Mouse (Mus musculus): ENCODE results near the gene Pdzrn4. TPM values are rescaled to one million over a fixed set of nuclear protein-coding genes. Genes with fewer than 3 reads are reported as not detected.

Gene Pdzrn4
- polyA plus RNA-seq, 1 experiment from 2014 or later = 0.80 TPM

DNA sequence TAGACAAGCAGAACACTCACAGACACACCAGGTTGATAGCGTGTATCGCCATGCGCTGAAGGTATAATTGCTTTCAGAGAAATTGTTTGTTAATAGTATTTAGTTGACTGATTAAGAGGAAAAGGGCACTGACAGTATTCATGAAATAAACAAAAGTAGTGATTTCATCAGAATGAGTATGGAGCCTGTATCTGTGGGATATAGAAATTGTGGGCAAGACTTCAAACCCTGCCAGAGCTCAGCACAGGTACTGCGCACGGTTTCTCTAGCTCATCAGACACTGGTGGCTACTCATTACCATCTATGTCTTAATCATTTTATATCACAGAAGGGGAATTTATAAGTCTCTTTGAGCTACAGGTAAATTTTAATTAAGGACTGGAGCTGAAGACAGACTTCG, 19.5 kb downstream of the Pdzrn4 start:
- Histone ChIP-seq H3K27me3 (replicated peaks) (no peaks in the 10 kb centered on the region), H3K27ac (ENCODE audit: poor library complexity, severe bottlenecking) (no peak overlapping the region), H3K4me1 (replicated peaks) (no peaks in the 10 kb centered on the region), H3K36me3 (no peaks in the 10 kb centered on the region), H3K9me3 (replicated peaks) (no peaks in the 10 kb centered on the region), H3K4me3 (no peak overlapping the region), H3K4me2 (no peak overlapping the region), H3K9ac (no peak overlapping the region)
- no peak for ATAC-seq (ENCODE audit: insufficient number of reproducible peaks, low FRiP score)
- 89% methylated on average over 6 of the region's 6 CpGs for WGBS

DNA sequence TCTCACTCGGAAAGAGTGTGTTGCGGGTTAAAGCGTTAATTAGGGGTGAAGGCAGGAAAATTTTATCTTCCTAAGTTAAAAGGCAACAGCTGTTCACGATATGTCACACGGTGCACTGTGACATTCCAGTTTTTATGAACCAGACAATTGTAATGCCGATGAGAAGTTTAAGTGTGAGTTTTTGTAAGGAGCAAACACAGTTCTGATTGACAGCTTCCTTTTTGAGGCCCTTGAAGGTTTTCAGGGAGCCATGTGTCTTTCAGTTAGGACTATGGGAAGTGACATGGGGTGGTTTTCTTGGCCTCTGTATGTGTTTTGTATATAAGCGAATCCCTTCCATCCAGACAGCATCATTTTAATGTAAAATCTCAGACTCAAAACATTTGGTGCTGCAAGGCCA, 20.0 kb downstream of the Pdzrn4 start:
- Histone ChIP-seq H3K27me3 (replicated peaks) (no peaks in the 10 kb centered on the region), H3K27ac (ENCODE audit: poor library complexity, severe bottlenecking) (no peak overlapping the region), H3K9ac (no peak overlapping the region), H3K4me3 (no peak overlapping the region), H3K4me2 (no peak overlapping the region), H3K36me3 (no peaks in the 10 kb centered on the region), H3K9me3 (replicated peaks) (no peaks in the 10 kb centered on the region), H3K4me1 (replicated peaks) (no peaks in the 10 kb centered on the region)
- ATAC-seq (ENCODE audit: insufficient number of reproducible peaks, low FRiP score) = no peak
- WGBS = 63% methylated on average over 7 of the region's 7 CpGs

DNA sequence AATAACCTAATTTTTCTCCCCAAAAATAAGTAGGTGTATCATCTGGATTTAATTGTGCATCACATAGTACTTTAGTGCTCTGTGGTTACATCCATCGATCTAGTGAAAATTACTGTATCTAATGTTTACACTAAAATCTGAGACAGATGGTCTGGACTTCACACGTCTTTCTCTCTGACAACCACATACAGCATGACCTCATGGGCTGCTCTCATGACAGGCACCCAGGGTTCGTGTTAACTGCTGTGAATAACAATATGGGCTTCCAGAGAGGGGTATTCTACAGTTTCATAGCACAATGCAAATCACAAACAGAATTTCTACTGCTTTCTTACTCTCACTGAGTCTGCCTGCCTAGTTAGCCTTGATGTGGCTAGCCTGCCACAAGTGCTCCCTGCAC, 20.4 kb downstream of the Pdzrn4 start:
- Histone ChIP-seq H3K9me3 (replicated peaks) (no peaks in the 10 kb centered on the region), H3K27me3 (replicated peaks) (no peaks in the 10 kb centered on the region), H3K36me3 (no peaks in the 10 kb centered on the region), H3K27ac (ENCODE audit: poor library complexity, severe bottlenecking) (no peak overlapping the region), H3K9ac (no peak overlapping the region), H3K4me1 (replicated peaks) (no peaks in the 10 kb centered on the region), H3K4me3 (no peak overlapping the region), H3K4me2 (no peak overlapping the region)
- ATAC-seq (ENCODE audit: insufficient number of reproducible peaks, low FRiP score) = no peak
- WGBS = 45% methylated on average over 3 of the region's 3 CpGs

DNA sequence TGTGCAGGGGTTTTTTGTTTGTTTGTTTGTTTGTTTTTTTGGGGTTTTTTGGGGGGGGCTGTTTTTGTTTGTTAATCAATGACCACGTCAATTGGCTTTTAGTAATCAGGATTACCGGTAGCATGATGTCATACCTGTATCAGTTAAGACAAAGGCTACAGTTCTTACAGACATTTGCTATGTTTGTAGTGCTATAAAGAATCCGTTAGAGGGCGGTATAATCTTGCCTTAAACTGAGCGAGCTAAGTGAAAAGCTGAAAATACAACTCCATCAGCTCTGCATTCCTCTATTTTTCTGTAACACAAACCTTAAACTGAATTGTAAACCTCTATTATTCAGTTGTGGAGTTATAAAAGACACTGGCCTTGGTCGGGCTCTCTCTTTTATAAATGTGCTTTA, 37.9 kb downstream of the Pdzrn4 start:
- no peak overlapping the region for H3K27ac ChIP-seq (ENCODE audit: poor library complexity, severe bottlenecking)
- no peaks in the 10 kb centered on the region for H3K4me1 ChIP-seq (replicated peaks)
- ATAC-seq (ENCODE audit: insufficient number of reproducible peaks, low FRiP score) = no peak
- no peak overlapping the region for H3K4me2 ChIP-seq
- H3K9me3 ChIP-seq (replicated peaks) = no peaks in the 10 kb centered on the region
- H3K27me3 ChIP-seq (replicated peaks) = no peaks in the 10 kb centered on the region
- H3K9ac ChIP-seq = no peak overlapping the region
- H3K4me3 ChIP-seq = no peak overlapping the region
- no peaks in the 10 kb centered on the region for H3K36me3 ChIP-seq
- 7% methylated on average over 6 of the region's 6 CpGs for WGBS

DNA sequence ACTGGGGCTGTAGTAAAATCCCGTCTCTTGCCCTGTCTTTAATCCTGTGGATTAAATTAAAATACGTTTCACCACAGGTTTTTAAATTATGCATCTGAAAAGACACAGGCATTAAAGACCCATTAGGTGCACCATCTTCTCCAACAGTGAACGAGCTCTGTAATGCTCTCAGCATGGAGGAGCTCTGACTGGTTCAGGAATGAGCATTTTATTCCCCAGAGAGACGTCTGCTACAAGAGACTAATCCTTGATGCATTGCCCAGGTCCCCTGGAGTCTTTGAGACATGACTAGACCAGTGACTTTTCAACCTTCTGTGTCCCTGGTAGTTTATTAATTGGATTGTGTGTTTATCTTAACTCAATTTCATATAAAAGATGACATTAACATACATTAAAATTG, 38.6 kb downstream of the Pdzrn4 start:
- ATAC-seq (ENCODE audit: insufficient number of reproducible peaks, low FRiP score) = no peak
- 53% methylated on average over 4 of the region's 4 CpGs for WGBS
- no peaks in the 10 kb centered on the region for H3K9me3 ChIP-seq (replicated peaks)

DNA sequence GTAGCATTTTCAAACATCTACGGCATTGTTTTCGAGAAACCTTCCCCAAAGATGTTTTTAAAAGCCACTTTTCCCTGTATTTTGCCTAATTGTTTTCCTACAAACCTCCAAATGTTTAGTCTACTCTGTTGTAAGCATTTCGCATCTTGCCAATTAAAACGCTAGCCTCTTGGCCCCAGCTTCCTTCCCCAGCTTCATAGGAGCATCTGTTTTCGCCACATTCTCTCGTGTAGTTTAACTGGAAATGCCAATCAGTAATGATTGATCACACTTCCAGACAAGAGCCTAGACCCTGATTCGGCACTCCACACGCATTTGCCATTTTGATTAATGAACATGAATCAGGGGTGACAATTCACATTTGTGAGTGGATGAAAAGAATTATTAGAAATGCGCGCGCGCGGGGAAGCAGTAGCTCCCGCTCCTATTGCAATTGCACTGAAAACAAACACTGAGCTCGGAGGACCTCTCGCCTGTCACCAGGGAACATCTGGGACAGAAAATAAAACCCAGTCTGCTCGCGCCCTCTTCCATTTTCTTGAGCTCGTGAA, 45.0 kb downstream of the Pdzrn4 start:
- H3K9ac ChIP-seq = no peak overlapping the region
- H3K9me3 ChIP-seq (replicated peaks) = no peaks in the 10 kb centered on the region
- no peak overlapping the region for H3K4me2 ChIP-seq
- no peaks in the 10 kb centered on the region for H3K36me3 ChIP-seq
- no peaks in the 10 kb centered on the region for H3K27me3 ChIP-seq (replicated peaks)
- H3K27ac ChIP-seq (ENCODE audit: poor library complexity, severe bottlenecking) = no peak overlapping the region
- 76% methylated on average over 19 of the region's 19 CpGs for WGBS
- no peak overlapping the region for H3K4me3 ChIP-seq
- no peaks in the 10 kb centered on the region for H3K4me1 ChIP-seq (replicated peaks)
- no peak for ATAC-seq (ENCODE audit: insufficient number of reproducible peaks, low FRiP score)

More for the DNA sequence above, 38.6 kb downstream of the Pdzrn4 start:
- H3K36me3 ChIP-seq = no peaks in the 10 kb centered on the region
- H3K27me3 ChIP-seq (replicated peaks) = no peaks in the 10 kb centered on the region
- no peak overlapping the region for H3K4me3 ChIP-seq
- H3K27ac ChIP-seq (ENCODE audit: poor library complexity, severe bottlenecking) = no peak overlapping the region
- H3K4me2 ChIP-seq = no peak overlapping the region
- no peaks in the 10 kb centered on the region for H3K4me1 ChIP-seq (replicated peaks)
- no peak overlapping the region for H3K9ac ChIP-seq

DNA sequence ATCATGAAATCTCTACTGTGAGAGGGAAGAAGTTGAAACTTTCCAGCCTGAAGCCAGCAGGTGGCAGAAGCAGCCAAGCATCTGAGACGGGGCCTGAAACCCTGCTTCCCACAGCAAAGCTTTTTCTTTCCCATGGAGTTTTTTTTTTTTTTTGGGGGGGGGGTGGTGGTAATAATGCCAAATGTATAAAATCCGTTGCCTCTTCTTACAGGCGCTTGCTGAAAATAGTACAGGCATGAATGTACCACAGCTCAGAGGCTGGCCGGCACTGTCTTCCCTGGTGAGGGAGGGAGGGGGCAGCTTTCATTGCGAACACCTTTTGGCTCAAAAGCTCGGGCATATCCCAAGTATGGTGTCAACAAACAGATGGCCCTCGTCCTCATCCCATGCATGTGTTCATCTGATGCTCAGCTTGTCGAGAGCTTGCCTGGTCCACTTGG, 51.0 kb downstream of the Pdzrn4 start:
- Histone ChIP-seq H3K27me3 (replicated peaks) (no peaks in the 10 kb centered on the region), H3K9ac (no peak overlapping the region), H3K27ac (ENCODE audit: poor library complexity, severe bottlenecking) (no peak overlapping the region), H3K36me3 (no peaks in the 10 kb centered on the region), H3K4me3 (no peak overlapping the region), H3K4me1 (replicated peaks) (no peaks in the 10 kb centered on the region), H3K9me3 (replicated peaks) (0 out of 2 replicates have a peak, but pooled peaks cover 2% of the 10 kb centered on the region), H3K4me2 (no peak overlapping the region)
- no peak for ATAC-seq (ENCODE audit: insufficient number of reproducible peaks, low FRiP score)
- WGBS = 27% methylated on average over 8 of the region's 8 CpGs

DNA sequence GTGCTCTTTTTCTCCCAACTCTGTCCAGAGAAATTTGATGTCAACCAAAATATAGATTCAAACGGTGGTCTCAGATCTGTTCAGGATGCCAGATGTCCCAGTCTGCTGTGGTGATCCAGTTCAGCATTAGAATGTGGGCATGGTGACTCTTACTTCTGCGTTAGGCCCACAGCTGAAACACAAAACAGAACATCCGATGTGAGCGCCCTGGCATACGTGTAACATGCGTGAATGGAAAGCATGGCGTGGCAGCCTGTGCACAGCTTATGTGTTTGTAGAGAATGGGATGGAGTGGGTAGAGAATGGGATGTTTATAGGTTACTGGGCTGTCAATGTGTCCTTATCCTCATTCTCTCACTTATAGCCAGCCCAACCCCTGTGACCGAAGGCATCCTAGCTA, 52.4 kb downstream of the Pdzrn4 start:
- no peak overlapping the region for H3K27ac ChIP-seq (ENCODE audit: poor library complexity, severe bottlenecking)
- WGBS = 91% methylated on average over 8 of the region's 8 CpGs
- H3K9ac ChIP-seq = no peak overlapping the region
- no peaks in the 10 kb centered on the region for H3K36me3 ChIP-seq
- no peak for ATAC-seq (ENCODE audit: insufficient number of reproducible peaks, low FRiP score)
- no peaks in the 10 kb centered on the region for H3K4me1 ChIP-seq (replicated peaks)
- H3K27me3 ChIP-seq (replicated peaks) = no peaks in the 10 kb centered on the region
- no peak overlapping the region for H3K4me2 ChIP-seq
- H3K9me3 ChIP-seq (replicated peaks) = 0 out of 2 replicates have a peak, but pooled peaks cover 2% of the 10 kb centered on the region
- H3K4me3 ChIP-seq = no peak overlapping the region

DNA sequence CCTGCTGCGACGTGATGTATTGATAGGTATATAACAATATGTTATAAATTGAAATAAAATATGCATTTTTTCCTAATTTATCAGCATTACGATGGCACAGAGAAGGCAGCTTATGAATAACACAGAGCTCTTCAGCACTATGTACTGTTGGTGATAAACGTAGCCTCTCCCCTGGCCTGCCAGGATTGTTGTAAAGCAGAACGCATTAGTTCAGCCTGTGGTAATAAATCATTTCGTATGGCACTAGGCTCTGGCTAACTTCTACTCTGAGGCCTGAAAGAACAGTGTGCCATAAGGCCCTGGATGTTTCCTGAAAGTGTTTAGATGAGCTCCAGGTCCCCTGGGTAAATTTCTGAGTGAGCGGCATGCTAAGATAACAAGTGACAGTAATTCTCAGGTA, 55.9 kb downstream of the Pdzrn4 start:
- H3K4me3 ChIP-seq = no peak overlapping the region
- H3K4me1 ChIP-seq (replicated peaks) = no peaks in the 10 kb centered on the region
- no peak for ATAC-seq (ENCODE audit: insufficient number of reproducible peaks, low FRiP score)
- no peak overlapping the region for H3K27ac ChIP-seq (ENCODE audit: poor library complexity, severe bottlenecking)
- no peaks in the 10 kb centered on the region for H3K27me3 ChIP-seq (replicated peaks)
- no peaks in the 10 kb centered on the region for H3K36me3 ChIP-seq
- H3K9me3 ChIP-seq (replicated peaks) = peaks cover 7% of the 10 kb centered on the region; the same call in 1 of the 2 replicates
- no peak overlapping the region for H3K9ac ChIP-seq
- H3K4me2 ChIP-seq = no peak overlapping the region
- WGBS = 69% methylated on average over 7 of the region's 7 CpGs

DNA sequence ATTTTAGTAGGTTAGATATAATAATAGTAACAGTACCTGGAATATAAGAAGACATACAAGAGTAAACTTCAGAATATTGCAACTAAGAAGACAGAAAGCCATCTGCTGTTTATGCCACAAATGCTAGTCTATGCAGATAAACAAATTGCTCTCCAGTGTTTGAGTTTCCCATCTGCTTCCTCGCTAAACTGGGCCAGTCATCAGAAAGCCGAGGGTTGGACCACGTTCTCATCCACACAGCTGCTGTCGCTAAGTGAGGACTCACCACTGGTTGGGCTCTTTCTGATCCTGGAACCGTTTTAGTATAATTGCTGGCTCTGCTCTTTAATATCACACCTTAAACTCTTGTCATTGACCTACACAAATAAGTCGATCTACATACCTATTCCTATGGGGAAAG, 85.5 kb downstream of the Pdzrn4 start:
- Histone ChIP-seq H3K36me3 (no peaks in the 10 kb centered on the region), H3K27me3 (replicated peaks) (no peaks in the 10 kb centered on the region), H3K27ac (ENCODE audit: poor library complexity, severe bottlenecking) (no peak overlapping the region), H3K4me2 (no peak overlapping the region), H3K9me3 (replicated peaks) (no peaks in the 10 kb centered on the region), H3K9ac (no peak overlapping the region), H3K4me1 (replicated peaks) (no peaks in the 10 kb centered on the region), H3K4me3 (no peak overlapping the region)
- no peak for ATAC-seq (ENCODE audit: insufficient number of reproducible peaks, low FRiP score)
- WGBS = 74% methylated on average over 6 of the region's 6 CpGs

DNA sequence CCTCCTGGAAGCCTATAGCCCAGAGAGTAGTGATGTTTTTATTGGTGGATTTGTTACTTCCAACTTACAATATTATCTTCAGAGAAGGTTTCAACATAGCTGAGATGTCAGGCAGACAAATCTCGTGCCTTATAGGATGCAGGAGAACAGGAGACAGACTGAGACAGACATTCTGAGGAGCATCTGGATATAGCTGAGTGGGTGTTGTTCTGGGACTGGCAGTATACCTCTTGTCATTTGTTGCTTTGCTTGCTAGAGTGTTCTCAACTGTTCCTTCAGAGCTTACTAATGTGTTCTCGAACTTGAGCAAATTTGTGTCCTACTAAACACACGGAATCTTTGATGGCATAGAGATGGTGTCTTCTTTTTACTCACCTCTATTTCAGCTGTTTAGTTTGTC, 94.7 kb downstream of the Pdzrn4 start:
- H3K4me2 ChIP-seq = no peak overlapping the region
- no peak for ATAC-seq (ENCODE audit: insufficient number of reproducible peaks, low FRiP score)
- H3K27ac ChIP-seq (ENCODE audit: poor library complexity, severe bottlenecking) = no peak overlapping the region
- no peak overlapping the region for H3K4me3 ChIP-seq
- 65% methylated on average over 3 of the region's 3 CpGs for WGBS
- H3K9me3 ChIP-seq (replicated peaks) = no peaks in the 10 kb centered on the region
- H3K36me3 ChIP-seq = no peaks in the 10 kb centered on the region
- no peaks in the 10 kb centered on the region for H3K4me1 ChIP-seq (replicated peaks)
- H3K9ac ChIP-seq = no peak overlapping the region
- H3K27me3 ChIP-seq (replicated peaks) = no peaks in the 10 kb centered on the region

DNA sequence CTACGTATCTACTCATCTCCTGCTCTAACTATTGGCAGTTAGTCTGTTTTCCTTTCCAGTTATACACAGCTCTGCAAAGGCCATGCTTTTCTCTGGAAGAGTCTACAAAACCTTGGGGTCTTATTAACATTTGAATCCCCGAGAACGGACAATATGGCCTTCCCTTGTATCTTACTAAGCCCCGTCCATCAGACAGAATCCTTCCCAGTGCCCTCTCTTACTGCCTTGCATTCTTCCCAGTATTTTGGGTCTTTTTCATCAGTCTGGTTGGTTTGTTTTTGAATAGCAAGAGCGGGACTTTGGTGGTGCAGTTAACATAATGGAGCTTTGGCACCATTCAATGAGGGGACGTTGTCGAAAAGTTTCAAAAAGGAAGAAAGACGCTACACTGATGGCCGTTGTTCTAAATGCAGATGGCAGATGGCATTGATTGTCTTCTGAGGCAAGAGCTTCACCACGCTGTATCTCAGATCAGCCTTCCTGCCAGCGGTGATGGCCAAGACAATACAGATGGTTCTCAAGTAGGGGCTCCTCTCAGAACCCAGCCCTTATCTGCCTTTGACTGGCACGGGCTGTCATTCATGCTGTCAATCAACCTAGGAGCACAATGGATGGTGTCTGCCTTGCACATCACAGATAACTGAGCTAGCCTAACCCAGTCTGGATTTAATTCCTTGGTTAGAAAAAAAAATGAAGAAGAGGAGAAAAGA, 98.9 kb downstream of the Pdzrn4 start:
- 65% methylated on average over 12 of the region's 12 CpGs for WGBS
- H3K36me3 ChIP-seq = no peaks in the 10 kb centered on the region
- H3K9ac ChIP-seq = no peak overlapping the region
- no peaks in the 10 kb centered on the region for H3K9me3 ChIP-seq (replicated peaks)
- H3K27me3 ChIP-seq (replicated peaks) = no peaks in the 10 kb centered on the region
- no peaks in the 10 kb centered on the region for H3K4me1 ChIP-seq (replicated peaks)
- no peak for ATAC-seq (ENCODE audit: insufficient number of reproducible peaks, low FRiP score)
- H3K4me3 ChIP-seq = no peak overlapping the region
- H3K27ac ChIP-seq (ENCODE audit: poor library complexity, severe bottlenecking) = no peak overlapping the region
- H3K4me2 ChIP-seq = no peak overlapping the region
